Comparison of ENCODE assay signal across 8 mouse cellular contexts in genomic region chr14:76473404-76473803, GRCm38 (mm10). TPM values are rescaled to one million over a fixed set of nuclear protein-coding genes. Genes with fewer than 3 reads are reported as not detected.
DNase-seq lines count a peak whose midpoint lies in the region; ATAC-seq and TF ChIP-seq lines count a peak whose summit lies in the region.

No protein-coding gene starts in this region.

- TF ChIP-seq POLR2A in MEL (IDR thresholded peaks at IDR 0.05; ENCODE audit: control insufficient read depth in 1 of 2, insufficient read depth in 1 of 2, low read depth in 1 of 2, low read length in 2 of 2, poor library complexity in 1 of 2), result no peak

- DNase-seq in kidney, adult 8-10 months, result peak; percentile 38 to 66
- DNase-seq in kidney, adult 11 months, result no peak
- DNase-seq in CD4-positive helper T cell, adult 2 months (ENCODE audit: low read depth, low spot score), result peak; percentile 74
- DNase-seq in MEL (ENCODE audit: low read depth, low spot score), result peak; percentile 87
- DNase-seq in cerebellum, postnatal 10 days, result peak; percentile 66 to 67
- peak; percentile 79 for DNase-seq in mesoderm, embryonic 11.5 days (ENCODE audit: low read depth, low spot score)
- DNase-seq in layer of hippocampus, adult 9-11 months, result no peak

- peaks cover 0 to 3% of the 10 kb centered on the region in 2 experiments; a peak in 1 of 4 replicates for H3K27me3 ChIP-seq in MEL (ENCODE audit: control insufficient read depth in 1 of 2, insufficient read depth in 2 of 2, low read length in 2 of 2)

- H3K4me3 ChIP-seq in MEL (ENCODE audit: control insufficient read depth in 1 of 2, insufficient read depth in 1 of 2, low read depth in 2 of 2, low read length in 2 of 2), result no peak overlapping the region

- ATAC-seq in inflammation-experienced regulatory T-cells, adult 6 months, result peak; percentile 61

- TF ChIP-seq RAD21 in MEL (IDR thresholded peaks at IDR 0.05; ENCODE audit: low read depth, low read length), result peak; percentile 93

- TF ChIP-seq EP300 in MEL (IDR thresholded peaks at IDR 0.05; ENCODE audit: low read depth in 1 of 2, low read length in 2 of 2), result no peak

- H3K36me3 ChIP-seq in MEL (ENCODE audit: control insufficient read depth in 1 of 2, insufficient read depth in 2 of 2, low read length in 2 of 2), result peaks cover 0 to 12% of the 10 kb centered on the region in 2 experiments; a peak in 2 of 4 replicates

- no peaks in the 10 kb centered on the region for H3K9me3 ChIP-seq in MEL (replicated peaks; ENCODE audit: insufficient read depth, low read length)

- no peak overlapping the region for H3K9ac ChIP-seq in MEL (ENCODE audit: control insufficient read depth, low read depth, low read length, poor library complexity, severe bottlenecking)

- peak; percentile 35 to 89 (median 61); a peak in 5 of 6 replicates for TF ChIP-seq CTCF in MEL (IDR thresholded peaks at IDR 0.05 in 2 of 3, conservative IDR thresholded peaks at IDR 0.05 in 1 of 3; ENCODE audit: control insufficient read depth in 1 of 3, insufficient read depth in 1 of 3, low read depth in 2 of 3, low read length in 3 of 3, poor library complexity in 1 of 3, severe bottlenecking in 1 of 3)

- H3K27ac ChIP-seq in MEL (ENCODE audit: control insufficient read depth, low read depth, low read length), result no peak overlapping the region

- H3K79me2 ChIP-seq in MEL (ENCODE audit: control insufficient read depth, insufficient read depth, low read length, poor library complexity), result no peaks in the 10 kb centered on the region

- peaks cover 4 to 7% of the 10 kb centered on the region in 2 experiments for H3K4me1 ChIP-seq in MEL (ENCODE audit: control insufficient read depth in 1 of 2, insufficient read depth in 2 of 2, low read length in 2 of 2)

TF ChIP-seq in MEL, 35 proteins besides CTCF, POLR2A, EP300 and RAD21:
- TF ChIP-seq GATA1 (IDR thresholded peaks at IDR 0.05; ENCODE audit: low read depth, low read length), result no peak
- peak; percentile 93 for TF ChIP-seq ZNF384 (IDR thresholded peaks at IDR 0.05; ENCODE audit: low read depth, low read length)
- peak; percentile 87 for TF ChIP-seq ZC3H11A (IDR thresholded peaks at IDR 0.05; ENCODE audit: low read depth, low read length)
- peak; percentile 81 for TF ChIP-seq SMC3 (IDR thresholded peaks at IDR 0.05; ENCODE audit: low read depth, low read length)

RNA-seq across cellular contexts. Expression of gene Tsc22d1, which starts 58.6 kb away (rescaled TPM):
- 6.1 and 7.6 TPM in 2 replicates for total RNA-seq in MEL (2012; rRNA removed)
- polyA plus RNA-seq in MEL (2012; ENCODE audit: insufficient read depth in 1 of 2, insufficient read length in 2 of 2, low read depth in 1 of 2, low replicate concordance in 2 of 2, missing spikeins in 1 of 2), result 10 to 100 TPM in 1 of 2 experiments, not detected in 1; 15.9 TPM
- polyA plus RNA-seq in inflammation-experienced regulatory T-cells, adult 6 months (2017; shearing (Covaris generic)), result 1 to 10 TPM; 5.9 to 8.7 (median 7.8) TPM

Comparison
In these comparisons a context has a peak if more than half of its experiments do, and no peak if none do; other contexts are left out.
1. DNase-seq: peak in kidney, adult 8-10 months (2 of 2), CD4-positive helper T cell, adult 2 months (single experiment), MEL (single experiment), cerebellum, postnatal 10 days (2 of 2) and mesoderm, embryonic 11.5 days (single experiment); none in kidney, adult 11 months (single experiment) and layer of hippocampus, adult 9-11 months (single experiment).